Mouse (Mus musculus) hindbrain, postnatal 0 days (tissue): Measurements from ENCODE around the gene Raly. TPM values are rescaled to one million over a fixed set of nuclear protein-coding genes. Genes with fewer than 3 reads are reported as not detected.
A peak's percentile ranks its signal among the peaks of the same experiment; 100 is the strongest.

Source experiments
- ATAC-seq: fragments of 200-750 bp; cut with Nextera tagmentation; 2 replicates; pipeline ENCODE4 v1.8.0; 2017; ENCODE audit warnings: mild to moderate bottlenecking, moderate TSS enrichment, moderate library complexity
- DNase-seq: peaks from one replicate; pipeline ENCODE4 v3.0.0-alpha.2; 2015; ENCODE audit warnings: low spot score
- H3K27ac ChIP-seq: fragments of 300-500 bp; sonication (generic); 2 replicates; pipeline ENCODE4 v1.5.1; 2014; ENCODE audit warnings: mild to moderate bottlenecking
- H3K27me3 ChIP-seq: fragments of 300-500 bp; sonication (generic); 2 replicates; pipeline ENCODE4 v1.6.1; 2014; ENCODE audit warnings: low read length, mixed read lengths; ENCODE audit not compliant: insufficient read depth
- H3K36me3 ChIP-seq: fragments of 300-500 bp; sonication (generic); 2 replicates; pipeline ENCODE4 v1.6.1; 2014; ENCODE audit warnings: low read length, mixed read lengths; ENCODE audit not compliant: insufficient read depth
- H3K4me1 ChIP-seq: fragments of 300-500 bp; sonication (generic); 2 replicates; pipeline ENCODE4 v1.6.1; 2014; ENCODE audit warnings: antibody characterized with exemption, low read length, mixed read lengths; ENCODE audit not compliant: insufficient read depth
- H3K4me2 ChIP-seq: fragments of 300-500 bp; sonication (generic); 2 replicates; pipeline ENCODE4 v1.6.1; 2014; ENCODE audit warnings: low read depth, mild to moderate bottlenecking, low read length, moderate library complexity, mixed read lengths
- H3K4me3 ChIP-seq: fragments of 300-500 bp; sonication (generic); 2 replicates; pipeline ENCODE4 v1.5.1; 2014; ENCODE audit warnings: low read length
- H3K9ac ChIP-seq: fragments of 300-500 bp; sonication (generic); replicated peaks from 2 replicates; pipeline ENCODE4 v1.6.1; 2014; ENCODE audit warnings: mild to moderate bottlenecking, low read length, moderate library complexity, mixed read lengths
- H3K9me3 ChIP-seq: fragments of 300-500 bp; sonication (generic); 2 replicates; pipeline ENCODE4 v1.6.1; 2016; ENCODE audit warnings: low read length, mixed read lengths
- CTCF ChIP-seq: IDR thresholded peaks from 2 replicates; pipeline ENCODE4 v1.5.1; 2016; ENCODE audit warnings: antibody characterized with exemption, control low read depth, low read depth
- WGBS: fragments of 180-500 bp; shearing (Covaris S2); extraction: QIAGEN DNeasy Blood & Tissue Kit; methylation state at CpG from one replicate; pipeline ENCODE4 v1.1.7; 2014; 5-methylcytosine and 5-hydroxymethylcytosine counted together
- polyA plus RNA-seq: library from polyadenylated mRNA; unstranded; fragments of >200 nt; fragmentation: Nextera tagmentation; extraction: Ambion mirVana; gene quantifications from 2 replicates; pipeline ENCODE4 v1.2.1, GENCODE M21; 2015
- total RNA-seq: library from RNA; depleted of rRNA; stranded (reverse); fragments of >200 nt; gene quantifications from 2 replicates; pipeline ENCODE4 v1.2.3, GENCODE M21; 2014; rRNA removed

Raly gene
- total RNA-seq (180 and 199 TPM in 2 replicates), polyA plus RNA-seq (22.4 and 25.5 TPM in 2 replicates)

- 0 out of 2 replicates have a peak, but pooled peaks have one; percentile 24 for TF ChIP-seq CTCF
- Histone ChIP-seq H3K4me1 (peaks cover 14% of the 10 kb centered on the region; the same call in 1 of the 2 replicates), H3K9me3 (no peaks in the 10 kb centered on the region), H3K9ac (peak within 1 kb of the TSS; percentile 56), H3K4me2 (peak within 1 kb of the TSS; percentile 86), H3K27ac (peak within 1 kb of the TSS; percentile 91), H3K36me3 (no peaks in the 10 kb centered on the region), H3K27me3 (no peaks in the 10 kb centered on the region), H3K4me3 (peak within 1 kb of the TSS; percentile 92)
- ATAC-seq = peak; percentile 96
- under 1% methylated on average over 70 of the region's 89 CpGs for WGBS
- DNase-seq = peak; percentile 97
Observed at GRCm38 (mm10) chr2:154790656-154791483, at the start of gene Raly, which contains the start of gene a. Gene Raly (plus strand): TSS chr2:154791096. Gene a (plus strand): TSS chr2:154791402.

- WGBS = 71% methylated on average over 10 of the region's 10 CpGs
Observed at GRCm38 (mm10) chr2:154742911-154743819, 47.7 kb upstream of the Raly start.

GRCm38 (mm10) chr2:154743915-154744314 lies 47.0 kb upstream of the Raly start:
- ATAC-seq = no peak
- no peaks in the 10 kb centered on the region for H3K36me3 ChIP-seq
- WGBS = 78% methylated on average over 4 of the region's 4 CpGs
- no peaks in the 10 kb centered on the region for H3K9me3 ChIP-seq
- no peak overlapping the region for H3K4me3 ChIP-seq
- H3K4me2 ChIP-seq = no peak overlapping the region
- DNase-seq = no peak
- no peak overlapping the region for H3K27ac ChIP-seq
- H3K9ac ChIP-seq = no peak overlapping the region
- no peaks in the 10 kb centered on the region for H3K4me1 ChIP-seq
- no peak for TF ChIP-seq CTCF
- no peaks in the 10 kb centered on the region for H3K27me3 ChIP-seq

More at GRCm38 (mm10) chr2:154742911-154743819, 47.7 kb upstream of the Raly start:
- H3K4me3 ChIP-seq = no peak overlapping the region
- H3K9ac ChIP-seq = no peak overlapping the region
- no peaks in the 10 kb centered on the region for H3K4me1 ChIP-seq
- no peak for ATAC-seq
- no peak for TF ChIP-seq CTCF
- H3K36me3 ChIP-seq = no peaks in the 10 kb centered on the region
- no peak overlapping the region for H3K4me2 ChIP-seq
- no peak overlapping the region for H3K27ac ChIP-seq
- no peaks in the 10 kb centered on the region for H3K9me3 ChIP-seq
- H3K27me3 ChIP-seq = no peaks in the 10 kb centered on the region
- no peak for DNase-seq

GRCm38 (mm10) chr2:154748383-154748782 lies 42.5 kb upstream of the Raly start:
- Histone ChIP-seq H3K9ac (no peak overlapping the region), H3K36me3 (no peaks in the 10 kb centered on the region), H3K4me2 (no peak overlapping the region), H3K27me3 (no peaks in the 10 kb centered on the region), H3K4me3 (no peak overlapping the region), H3K9me3 (no peaks in the 10 kb centered on the region), H3K4me1 (peaks cover 13% of the 10 kb centered on the region), H3K27ac (no peak overlapping the region)
- peak; percentile 47 for TF ChIP-seq CTCF
- no peak for DNase-seq
- WGBS = 94% methylated on average over 2 of the region's 2 CpGs
- no peak for ATAC-seq

GRCm38 (mm10) chr2:154749046-154750036 lies 41.6 kb upstream of the Raly start:
- ATAC-seq = peak; percentile 80

GRCm38 (mm10) chr2:154751924-154752323 lies 39.0 kb upstream of the Raly start:
- Histone ChIP-seq H3K4me2 (no peak overlapping the region), H3K36me3 (no peaks in the 10 kb centered on the region), H3K9ac (no peak overlapping the region), H3K27me3 (no peaks in the 10 kb centered on the region), H3K27ac (no peak overlapping the region), H3K4me3 (no peak overlapping the region), H3K9me3 (no peaks in the 10 kb centered on the region), H3K4me1 (peaks cover 13% of the 10 kb centered on the region)
- TF ChIP-seq CTCF = no peak
- 53% methylated on average over 8 of the region's 8 CpGs for WGBS
- no peak for ATAC-seq
- DNase-seq = no peak

More at GRCm38 (mm10) chr2:154749046-154750036, 41.6 kb upstream of the Raly start:
- Histone ChIP-seq H3K4me2 (peak overlapping the region; percentile 25), H3K27ac (peak overlapping the region; percentile 49), H3K36me3 (no peaks in the 10 kb centered on the region), H3K9me3 (no peaks in the 10 kb centered on the region), H3K9ac (no peak overlapping the region), H3K4me1 (peaks cover 13% of the 10 kb centered on the region), H3K27me3 (no peaks in the 10 kb centered on the region), H3K4me3 (no peak overlapping the region; the same call in 1 of the 2 replicates)
- no peak for TF ChIP-seq CTCF
- DNase-seq = peak; percentile 88
- 31% methylated on average over 23 of the region's 23 CpGs for WGBS
